Mouse (Mus musculus) layer of hippocampus, postnatal 25 days (tissue): ENCODE results near the gene Cflar. TPM values are rescaled to one million over a fixed set of nuclear protein-coding genes. Genes with fewer than 3 reads are reported as not detected.
"Not testable (repeated sequence)": the region's sequence is repeated elsewhere in the genome, so short reads cannot be mapped to it uniquely, and the experiment has no call there.

ENCODE experiments used
- DNase-seq, 2 experiments: peaks; one replicate each; pipeline ENCODE4 v3.0.0; 2022; ENCODE audit warnings: mixed read lengths in 2 of 2, low spot score in 1 of 2; ENCODE audit errors: extremely low spot score in 1 of 2
- total RNA-seq, 2 experiments: library from RNA; stranded (reverse); gene quantifications; 2 replicates each; pipeline ENCODE4 v1.2.3; 2021

The Cflar gene
- total RNA-seq = 10 to 100 TPM; 32.6 to 32.8 TPM

DNA sequence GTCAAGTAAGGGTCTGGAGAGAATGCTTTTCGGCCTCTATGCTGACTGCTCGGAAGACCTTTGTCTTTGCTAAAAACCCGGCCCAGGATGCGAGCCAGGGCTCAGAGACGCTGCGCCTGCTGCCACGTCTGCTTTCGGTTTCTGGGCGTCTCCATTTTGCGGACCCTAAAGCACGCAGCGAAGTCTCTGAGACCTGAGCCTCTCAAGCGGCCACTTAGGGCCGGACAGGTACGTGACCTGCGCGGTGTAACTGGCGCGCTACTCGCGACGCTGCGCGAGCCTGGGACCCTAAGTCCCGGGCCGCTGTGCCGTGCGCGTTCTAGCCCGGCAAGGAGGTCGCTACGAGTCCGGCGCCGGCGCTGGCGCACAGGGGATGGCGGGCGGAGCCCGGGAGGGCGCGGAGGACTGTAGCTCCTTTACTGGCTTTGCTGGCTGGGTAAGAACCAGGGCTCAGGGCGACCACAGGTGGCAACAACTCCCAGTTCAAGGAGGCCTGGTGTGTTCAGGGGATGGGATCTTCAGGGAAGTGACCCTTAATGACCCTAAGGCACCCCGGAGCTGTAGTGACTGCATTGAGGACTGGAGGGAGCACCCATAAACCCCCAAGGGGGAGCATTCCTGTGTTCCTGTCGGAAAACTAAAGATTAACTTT lies at the start of gene Cflar:
Gene Cflar, plus strand, starts transcription at position 144 of the 652 bp plus-strand sequence.
- DNase-seq = peak in 1 of 2 experiments; percentile 53

- not testable (repeated sequence) for DNase-seq
These were observed 48.6 kb upstream of the Cflar start for GRCm38 (mm10) chr1:58662671-58663070.

GRCm38 (mm10) chr1:58663365-58663764 lies 47.9 kb upstream of the Cflar start:
- DNase-seq = not testable (repeated sequence)

DNA sequence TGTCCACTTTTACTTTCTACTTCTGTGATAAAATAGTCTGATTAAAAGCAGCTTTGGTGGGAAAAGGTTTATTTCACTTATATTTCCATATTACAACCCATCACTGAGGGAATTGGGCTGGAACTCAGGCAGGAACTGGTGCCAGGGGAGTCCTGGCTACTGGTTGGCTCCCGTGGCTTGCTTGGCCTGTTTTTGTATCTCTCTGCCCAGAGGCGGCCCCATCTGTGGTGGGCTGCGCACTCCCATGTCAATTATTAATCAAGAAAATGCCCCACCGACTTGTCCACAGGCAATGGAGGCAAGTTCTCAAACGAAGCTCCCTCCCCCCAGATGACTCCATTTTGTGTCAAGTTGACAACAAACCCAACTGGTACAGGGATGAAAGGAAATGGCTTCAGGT lies 43.1 kb upstream of the Cflar start:
- DNase-seq = no peak

GRCm38 (mm10) chr1:58669635-58670034 lies 41.7 kb upstream of the Cflar start:
- DNase-seq = not testable (repeated sequence)

GRCm38 (mm10) chr1:58672116-58672515 lies 39.2 kb upstream of the Cflar start:
- no peak for DNase-seq

DNA sequence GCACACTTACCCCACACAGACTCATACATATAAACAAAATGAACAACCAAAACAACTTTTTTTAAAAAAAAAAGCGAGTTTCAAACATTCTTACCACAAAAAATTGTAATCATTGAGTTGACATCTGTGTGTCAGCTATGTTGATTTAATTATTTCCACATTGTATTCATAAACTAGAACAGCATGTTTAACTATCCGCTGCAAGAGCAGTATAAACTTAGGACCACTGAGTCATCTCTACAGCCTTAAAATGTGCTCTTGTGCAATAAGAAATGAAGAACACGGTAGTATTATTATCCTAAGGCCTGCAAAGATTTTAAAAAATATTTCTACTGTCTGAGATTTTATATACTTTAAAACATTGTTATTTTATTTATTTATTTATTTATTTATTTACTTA lies 36.3 kb upstream of the Cflar start:
- no peak for DNase-seq

- peak in 1 of 2 experiments; percentile 38 for DNase-seq
These were observed 33.7 kb upstream of the Cflar start for GRCm38 (mm10) chr1:58677575-58677974.

GRCm38 (mm10) chr1:58678412-58678811 lies 32.9 kb upstream of the Cflar start:
- not testable (repeated sequence) for DNase-seq

DNA sequence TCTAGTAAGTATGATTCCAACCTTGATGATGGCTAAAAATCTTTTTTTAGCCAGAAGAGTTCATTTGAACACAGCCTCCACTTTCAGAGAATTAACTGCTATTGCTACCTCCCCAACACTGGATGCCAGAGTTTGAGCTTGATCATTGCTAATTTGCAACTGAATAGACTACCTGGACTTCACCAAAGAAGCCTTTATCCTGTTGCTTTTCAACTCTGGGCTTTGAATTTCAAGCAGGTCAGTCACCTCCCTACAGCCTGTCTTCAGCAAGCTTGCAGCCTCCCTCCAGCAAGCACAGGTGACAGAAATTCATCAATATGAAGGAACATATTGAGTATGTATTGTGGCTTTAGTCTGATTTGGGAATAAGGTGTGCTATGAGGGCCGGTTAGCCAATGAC lies 21.9 kb upstream of the Cflar start:
- no peak for DNase-seq

DNA sequence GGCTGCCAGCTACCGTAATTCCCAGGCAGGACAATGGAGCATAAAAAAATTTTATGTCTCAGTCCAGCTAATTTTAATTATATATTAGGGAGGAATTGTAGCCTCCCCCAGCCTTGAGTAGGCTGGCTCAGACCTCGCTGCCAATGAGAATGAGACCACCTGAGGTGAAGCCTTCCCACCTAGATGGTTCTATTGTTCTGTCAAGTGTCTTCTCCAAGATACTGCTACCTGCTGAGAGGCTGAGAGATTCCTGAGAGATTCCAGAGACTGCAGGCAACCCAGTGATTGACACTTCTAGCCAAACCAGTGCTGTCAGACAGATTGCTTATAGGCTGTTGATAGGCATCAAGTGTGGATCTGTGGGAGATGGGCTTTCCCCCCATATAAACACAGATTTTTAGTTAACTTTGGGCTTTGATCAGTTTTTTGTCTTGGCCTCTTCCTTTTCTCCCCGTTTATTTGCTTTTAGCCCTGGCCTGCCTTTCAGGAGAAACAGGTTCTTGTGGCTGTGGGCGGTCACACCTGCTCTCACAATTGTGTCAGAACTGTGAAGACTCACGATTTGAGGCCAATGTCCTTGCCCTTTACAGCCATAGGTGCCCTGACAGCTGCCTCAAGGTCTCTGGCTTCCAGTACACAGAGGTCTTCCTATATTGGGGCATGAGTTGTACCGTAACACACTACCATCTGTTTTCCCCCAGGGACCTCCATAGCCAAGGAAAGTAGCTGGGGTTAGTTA lies 21.1 kb upstream of the Cflar start:
- no peak for DNase-seq

DNA sequence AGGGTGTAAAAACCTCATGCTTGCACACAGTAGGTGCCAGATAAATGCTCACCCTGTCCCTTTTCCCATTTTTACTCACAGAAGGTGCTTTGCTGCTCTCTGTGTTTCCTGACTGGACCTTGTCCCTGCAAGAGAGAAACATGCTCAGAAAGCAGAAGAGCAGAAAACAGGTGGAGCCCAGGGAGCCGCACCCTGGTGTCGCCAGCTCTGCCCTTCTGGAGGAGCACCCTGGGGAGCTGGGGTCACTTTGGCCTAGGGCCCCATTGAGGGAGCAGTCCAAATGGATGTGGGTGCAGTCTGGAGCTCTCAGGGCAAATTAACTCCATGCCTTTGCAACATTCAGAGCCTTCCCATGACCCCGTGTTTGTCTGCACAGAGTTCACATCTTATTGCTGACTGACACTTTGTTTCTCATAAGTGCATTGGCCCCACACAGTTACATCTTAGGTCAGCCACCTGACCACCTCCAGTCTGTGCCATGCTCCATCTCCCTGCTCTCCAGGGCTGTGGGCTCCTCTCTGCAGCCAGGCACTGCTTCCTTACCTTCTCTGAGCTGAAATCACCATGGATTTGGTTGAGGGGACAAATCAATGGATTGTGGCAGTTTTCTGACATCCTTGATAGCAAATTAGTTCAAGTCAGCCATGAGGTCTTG lies 20.3 kb upstream of the Cflar start:
- not testable (repeated sequence) for DNase-seq

DNA sequence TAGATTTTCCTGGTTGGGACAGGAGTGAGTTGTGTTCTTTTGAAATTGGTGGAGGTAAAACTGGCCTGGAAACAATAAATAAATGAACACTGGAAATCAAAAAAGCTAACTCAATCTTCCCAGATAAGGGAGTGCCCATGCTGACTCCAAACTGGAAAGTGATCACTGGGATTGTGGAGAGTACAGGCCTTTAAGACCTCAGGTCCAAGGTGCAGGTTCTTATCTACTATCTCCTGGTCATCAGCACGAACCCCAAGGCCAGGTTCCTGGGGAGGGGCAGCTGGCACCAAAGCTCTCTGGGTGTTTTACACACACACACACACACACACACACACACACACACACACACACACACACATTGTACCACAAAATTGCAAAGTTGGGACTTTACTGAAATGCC lies 19.6 kb upstream of the Cflar start:
- not testable (repeated sequence) for DNase-seq

GRCm38 (mm10) chr1:58693696-58694095 lies 17.6 kb upstream of the Cflar start:
- DNase-seq = no peak

DNA sequence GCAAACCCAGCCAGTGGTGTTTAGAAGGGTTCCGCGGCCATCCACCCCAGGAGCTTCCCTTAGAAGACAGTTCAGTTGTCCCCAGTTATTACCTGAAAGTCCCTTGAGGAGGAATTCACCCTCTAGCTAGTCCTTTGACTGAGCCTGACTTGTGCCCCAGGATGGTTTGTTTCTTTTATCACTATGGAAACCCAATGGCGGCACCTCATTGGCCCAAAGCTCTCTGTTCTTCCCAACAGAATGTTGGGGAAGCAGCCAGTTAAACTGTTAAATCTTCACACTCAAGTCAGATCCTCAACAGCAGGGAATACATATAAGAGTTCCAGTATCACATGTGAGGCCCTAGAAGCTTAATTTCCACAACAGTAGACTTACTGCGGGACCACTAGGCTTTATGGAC lies 15.5 kb upstream of the Cflar start, which contains the start of gene Als2cr12:
Gene Als2cr12, minus strand, starts transcription at position 180 of the 400 bp plus-strand sequence.
- not testable (repeated sequence) for DNase-seq

DNA sequence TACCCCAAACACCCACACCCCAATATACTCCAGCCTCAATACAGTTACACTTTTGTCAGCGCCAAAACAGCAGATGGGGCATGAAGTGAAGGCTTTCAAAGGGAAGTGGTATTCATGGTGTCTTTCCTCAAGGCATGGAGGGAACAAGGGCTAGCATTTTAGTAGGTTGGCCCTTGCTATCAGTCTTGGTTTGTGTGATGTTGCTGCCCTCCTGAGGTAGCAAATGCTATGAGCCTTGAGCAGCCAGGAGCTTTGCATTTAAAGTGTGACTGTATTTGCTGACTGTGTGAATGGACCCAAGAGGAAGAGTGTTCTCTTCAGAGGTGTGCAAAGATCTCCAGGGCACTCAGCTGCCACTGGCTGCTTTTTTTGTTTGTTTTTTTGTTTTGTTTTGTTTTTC lies 13.7 kb upstream of the Cflar start:
- DNase-seq = peak in 1 of 2 experiments; percentile 24

GRCm38 (mm10) chr1:58698781-58699180 lies 12.5 kb upstream of the Cflar start:
- DNase-seq = no peak

GRCm38 (mm10) chr1:58699988-58700387 lies 11.3 kb upstream of the Cflar start:
- no peak for DNase-seq

- DNase-seq = not testable (repeated sequence)
These were observed 10.6 kb upstream of the Cflar start for GRCm38 (mm10) chr1:58700580-58701162.

DNA sequence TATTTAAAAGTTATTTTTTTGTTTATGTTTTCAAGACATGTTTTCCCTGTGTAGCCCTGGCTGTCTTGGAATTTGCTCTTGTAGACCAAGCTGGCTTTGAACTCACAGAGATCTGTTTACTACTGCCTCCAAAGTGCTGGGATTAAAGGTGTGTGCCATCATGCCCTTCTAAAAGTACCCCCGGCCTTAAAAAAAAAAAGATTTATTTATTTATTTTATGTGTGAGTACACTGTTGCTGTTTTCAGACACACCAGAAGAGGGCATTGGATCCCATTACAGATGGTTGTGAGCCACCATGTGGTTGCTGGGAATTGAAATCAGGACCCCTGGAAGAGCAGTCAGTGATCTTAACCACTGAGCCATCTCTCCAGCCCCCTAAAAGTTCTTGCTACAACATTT lies 1.3 kb upstream of the Cflar start:
- not testable (repeated sequence) for DNase-seq
